Mouse (Mus musculus) layer of hippocampus, adult 11-12 months (tissue): ENCODE results near the gene Wdr1.

Source experiments
- DNase-seq: peaks from one replicate; pipeline ENCODE4 v3.0.0; 2022; ENCODE audit warnings: low spot score

Wdr1 gene

DNA sequence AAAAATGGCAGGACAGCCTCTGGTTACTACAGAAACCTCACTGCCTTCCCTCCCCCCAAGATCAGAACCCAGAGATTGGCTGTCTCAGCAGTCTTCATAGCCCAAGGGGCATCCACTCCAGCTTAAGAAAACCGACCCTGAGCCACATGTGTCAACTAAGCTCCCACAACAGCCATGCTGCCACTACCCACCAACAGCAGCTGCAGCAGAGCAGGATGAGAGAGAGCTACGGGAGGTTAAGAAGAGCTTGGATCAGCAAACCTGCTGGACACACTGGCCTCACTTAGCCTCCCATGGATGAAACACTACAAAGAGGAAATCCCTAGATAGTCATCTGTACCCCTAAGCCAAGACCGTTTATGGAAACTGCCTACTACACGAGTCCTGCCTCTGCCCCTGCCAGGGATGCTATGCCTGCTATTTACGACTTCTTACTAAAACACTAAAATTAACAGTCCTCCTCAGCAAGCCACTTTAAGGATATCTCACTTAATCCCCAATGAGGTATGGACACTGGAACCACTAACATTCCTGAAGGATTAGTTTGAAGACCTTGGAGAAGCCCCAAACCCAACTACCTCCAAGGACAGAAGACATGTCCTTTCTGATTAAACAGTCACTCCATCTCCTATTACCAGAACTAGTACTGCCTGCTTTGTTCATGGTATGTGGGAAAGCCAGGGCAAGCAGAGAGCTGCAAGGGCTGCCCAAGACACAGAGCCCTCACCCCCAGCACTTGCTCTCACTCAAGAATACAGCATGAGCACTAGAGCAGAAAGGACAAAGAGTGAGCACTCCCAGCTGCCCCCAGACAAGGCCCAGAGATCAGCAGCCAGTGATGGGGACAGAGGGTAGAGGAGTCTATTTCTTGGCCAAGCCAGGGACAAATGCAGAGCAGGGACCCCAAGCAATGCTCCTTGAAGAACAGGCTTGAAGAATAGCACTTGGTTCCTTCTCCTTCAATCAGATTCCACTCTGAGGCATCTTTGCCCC lies 18.3 kb downstream of the Wdr1 start:
- no peak for DNase-seq

- DNase-seq = no peak
Observed at GRCm38 (mm10) chr5:38543496-38544217, 19.4 kb downstream of the Wdr1 start.

DNA sequence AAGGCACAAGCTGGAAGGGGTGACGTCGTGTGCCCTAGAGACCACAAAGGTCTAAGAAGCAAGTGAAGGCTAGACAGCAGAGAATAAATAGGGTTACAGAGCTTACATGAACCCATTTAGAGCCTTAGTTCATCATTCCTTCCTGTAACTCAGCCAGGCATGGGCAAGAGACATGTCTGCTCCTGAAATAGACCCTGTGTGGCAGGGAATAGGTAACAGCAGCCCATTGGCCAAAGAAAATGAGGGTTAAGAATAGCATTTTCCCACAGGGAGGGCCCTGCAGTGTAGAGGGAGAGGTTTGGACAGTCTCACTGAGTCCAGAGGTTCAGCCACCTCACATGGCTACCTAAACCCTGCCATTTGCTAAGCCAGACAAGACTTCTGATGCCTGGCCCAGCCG lies 21.3 kb downstream of the Wdr1 start:
- DNase-seq = no peak

DNA sequence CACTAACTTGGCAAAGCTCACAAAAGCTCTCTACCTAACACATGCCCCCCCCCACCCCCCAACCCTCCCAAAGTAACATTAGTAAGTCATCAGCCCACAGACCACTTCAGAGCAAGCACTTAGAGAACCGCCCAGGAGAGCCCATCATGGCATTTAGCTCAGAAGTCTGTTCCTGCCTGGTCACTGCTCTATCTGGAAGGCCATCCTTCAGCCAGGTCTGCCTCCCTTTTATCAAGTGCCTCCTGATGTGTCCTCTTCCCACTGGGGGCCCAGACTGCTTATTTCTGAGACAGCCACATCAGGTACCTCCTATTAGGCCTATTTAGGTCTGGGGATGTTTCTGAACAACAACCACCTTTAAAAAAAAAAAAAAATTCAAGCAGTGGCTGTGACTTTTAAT lies 22.1 kb downstream of the Wdr1 start:
- no peak for DNase-seq

GRCm38 (mm10) chr5:38538508-38538907 lies 24.5 kb downstream of the Wdr1 start:
- no peak for DNase-seq

DNA sequence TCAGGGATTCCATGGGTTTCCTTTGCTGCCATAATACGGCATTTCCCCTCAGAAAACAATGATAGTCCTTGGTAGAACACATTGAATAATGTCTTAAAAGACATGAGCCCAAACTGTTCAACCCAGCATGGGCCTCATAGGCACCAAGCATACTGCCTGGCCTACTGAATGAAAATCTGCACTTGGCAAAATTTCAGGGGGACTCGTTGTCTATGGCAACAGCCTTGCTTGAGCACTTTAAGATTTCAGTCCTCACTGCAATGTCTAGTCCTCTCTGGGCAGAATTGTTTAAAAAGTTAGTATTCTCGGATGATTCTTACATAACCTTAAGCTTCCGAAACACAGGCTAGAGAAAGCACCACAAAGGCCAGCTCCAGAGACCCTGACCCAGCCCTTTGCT lies 25.2 kb downstream of the Wdr1 start:
- DNase-seq = no peak

GRCm38 (mm10) chr5:38536822-38537221 lies 26.2 kb downstream of the Wdr1 start:
- DNase-seq = no peak

DNA sequence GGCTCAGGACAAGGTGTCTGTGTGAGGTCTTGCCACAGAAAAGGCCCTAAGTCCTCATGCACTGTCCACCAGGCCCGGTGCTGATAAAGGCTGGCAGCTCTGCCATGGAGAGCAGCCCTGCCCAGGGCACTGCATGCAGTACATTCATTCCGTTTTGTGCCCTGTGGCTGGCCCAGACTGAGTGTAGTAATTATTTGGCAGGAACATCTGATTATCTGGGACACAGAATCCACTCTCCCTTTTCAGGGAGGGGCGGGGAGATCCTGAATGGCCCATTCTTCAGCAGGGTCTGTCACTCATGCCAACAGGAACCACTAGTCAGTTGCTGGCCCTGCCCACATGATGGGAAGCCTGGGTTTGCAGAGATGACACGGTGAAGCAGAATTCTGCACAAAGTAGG lies 30.9 kb downstream of the Wdr1 start:
- peak; percentile 79 for DNase-seq

DNA sequence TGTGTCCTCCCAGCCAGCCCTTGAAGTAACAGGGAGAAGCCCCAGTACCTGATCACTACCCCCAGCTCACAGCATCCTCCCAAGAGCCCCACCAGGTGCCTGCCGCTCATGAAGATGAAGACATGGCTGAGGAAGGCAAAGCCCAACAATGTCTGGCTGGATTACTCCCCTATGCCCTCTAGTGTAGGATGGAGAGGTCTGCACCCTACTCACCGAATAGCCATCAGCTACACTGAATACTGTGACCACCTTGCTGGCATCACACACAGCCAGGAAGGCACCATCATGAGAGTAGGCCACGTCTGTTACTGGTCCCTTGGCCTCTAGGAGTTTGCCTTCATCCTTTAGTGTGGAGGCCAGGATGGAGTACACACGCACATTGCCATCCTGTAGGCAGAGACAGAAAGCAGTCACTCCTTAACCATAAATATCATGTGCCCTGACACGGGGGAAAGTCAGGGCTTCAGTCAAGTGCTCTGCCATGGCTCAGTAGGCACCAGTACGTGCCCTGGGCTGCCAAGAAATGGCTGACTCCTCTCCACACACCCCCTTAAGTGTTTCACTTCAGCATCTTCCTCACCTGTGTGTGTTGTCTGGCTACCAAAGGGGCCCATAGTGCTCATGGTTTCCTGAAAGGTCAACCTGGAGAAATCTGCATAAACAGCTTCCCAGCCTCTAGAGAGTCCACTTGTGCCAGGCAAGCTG lies 33.1 kb downstream of the Wdr1 start:
- DNase-seq = no peak

- no peak for DNase-seq
Observed at GRCm38 (mm10) chr5:38522977-38523376, 40.0 kb downstream of the Wdr1 start.

- no peak for DNase-seq
Observed at GRCm38 (mm10) chr5:38520838-38521237, 42.2 kb downstream of the Wdr1 start.

DNA sequence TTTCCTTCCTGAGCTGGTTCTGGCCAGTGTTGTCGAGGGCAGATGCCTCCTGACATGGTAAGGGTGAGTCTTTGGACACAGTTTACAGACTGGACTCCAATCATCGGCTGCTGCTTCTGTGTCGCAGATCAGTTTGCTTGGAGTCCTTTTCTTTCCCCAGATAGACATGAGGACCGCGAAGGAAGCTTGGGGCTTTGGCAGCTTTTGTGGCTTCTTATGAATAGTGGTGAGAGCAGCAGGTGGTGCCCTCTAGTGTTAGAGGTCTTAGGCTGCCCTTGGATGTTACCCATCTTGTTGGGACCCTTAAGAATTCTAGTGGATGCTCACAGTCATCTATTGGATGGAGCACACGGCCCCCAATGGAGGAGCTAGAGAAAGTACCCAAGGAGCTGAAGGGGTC lies 46.8 kb downstream of the Wdr1 start:
- DNase-seq = peak; percentile 69

DNA sequence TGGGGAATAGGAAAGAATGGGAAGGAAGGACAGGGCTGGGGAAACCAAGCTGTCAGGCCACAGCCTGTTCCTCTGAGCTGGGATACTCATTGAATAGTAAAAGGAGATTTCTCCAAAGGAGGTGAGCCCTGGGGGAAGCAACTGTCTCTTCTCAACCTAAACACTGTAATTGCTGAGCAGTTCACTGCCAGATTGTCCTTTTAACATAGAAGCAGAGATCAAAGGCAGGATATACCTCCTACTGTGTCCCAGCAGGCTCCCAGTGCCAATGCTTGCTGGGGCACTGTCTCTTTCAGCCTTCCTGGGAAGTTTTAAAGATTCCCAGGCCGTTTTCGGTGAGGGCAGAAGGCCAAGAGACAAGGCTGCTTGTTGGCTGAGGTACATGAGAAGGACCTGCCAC lies 50.0 kb downstream of the Wdr1 start:
- DNase-seq = no peak

- DNase-seq = no peak
Observed at GRCm38 (mm10) chr5:38509568-38509967, 53.5 kb downstream of the Wdr1 start.

DNA sequence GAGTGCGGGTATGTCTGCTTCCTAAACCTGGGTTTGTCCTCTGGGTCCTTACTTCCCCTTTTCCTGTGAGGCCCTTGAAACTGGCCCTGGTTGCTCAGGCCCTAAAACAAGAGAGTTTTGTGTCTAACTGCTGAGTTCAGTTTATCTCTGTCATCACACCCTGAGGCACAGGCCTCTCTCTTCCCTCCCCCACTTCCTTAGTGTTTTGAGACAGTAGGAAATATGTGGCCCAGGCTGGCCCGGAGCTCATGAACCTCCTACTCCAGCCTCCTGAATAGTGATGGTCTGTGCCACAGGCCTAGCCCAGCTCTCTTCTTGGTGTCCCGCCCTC lies 57.6 kb downstream of the Wdr1 start:
- no peak for DNase-seq

- no peak for DNase-seq
Observed at GRCm38 (mm10) chr5:38504747-38505434, 58.1 kb downstream of the Wdr1 start.

- DNase-seq = no peak
Observed at GRCm38 (mm10) chr5:38504116-38504515, 58.9 kb downstream of the Wdr1 start.

- no peak for DNase-seq
Observed at GRCm38 (mm10) chr5:38502992-38503391, 60.0 kb downstream of the Wdr1 start, which contains the start of gene Slc2a9. TSS of gene Slc2a9 (minus strand) at chr5:38503143.

- DNase-seq = no peak
Observed at GRCm38 (mm10) chr5:38500043-38500442, 63.0 kb downstream of the Wdr1 start.

DNA sequence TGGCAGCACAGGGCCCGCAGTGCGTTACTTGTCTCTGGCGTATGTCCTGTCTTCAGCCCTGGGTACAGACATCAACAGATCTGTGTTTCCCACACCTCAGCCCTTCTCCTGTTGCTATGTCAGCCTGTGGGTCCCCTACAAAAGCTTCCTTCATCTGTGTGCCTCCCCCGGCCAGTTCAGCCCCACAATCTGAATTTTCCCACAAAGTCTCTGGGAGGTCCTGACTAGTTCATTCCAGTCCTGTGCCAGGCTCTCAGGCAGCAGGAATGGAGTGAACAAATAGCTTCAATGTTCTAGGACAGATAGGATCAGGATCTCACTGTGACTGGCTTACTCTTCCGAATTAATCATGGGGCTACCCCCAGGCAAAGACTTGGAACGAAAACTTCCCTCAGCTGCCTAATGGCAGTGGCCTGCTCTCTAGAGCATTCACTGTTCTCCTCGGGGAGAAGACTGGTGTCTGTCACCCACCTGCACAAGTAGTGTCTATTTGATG lies 63.7 kb downstream of the Wdr1 start:
- no peak for DNase-seq

DNA sequence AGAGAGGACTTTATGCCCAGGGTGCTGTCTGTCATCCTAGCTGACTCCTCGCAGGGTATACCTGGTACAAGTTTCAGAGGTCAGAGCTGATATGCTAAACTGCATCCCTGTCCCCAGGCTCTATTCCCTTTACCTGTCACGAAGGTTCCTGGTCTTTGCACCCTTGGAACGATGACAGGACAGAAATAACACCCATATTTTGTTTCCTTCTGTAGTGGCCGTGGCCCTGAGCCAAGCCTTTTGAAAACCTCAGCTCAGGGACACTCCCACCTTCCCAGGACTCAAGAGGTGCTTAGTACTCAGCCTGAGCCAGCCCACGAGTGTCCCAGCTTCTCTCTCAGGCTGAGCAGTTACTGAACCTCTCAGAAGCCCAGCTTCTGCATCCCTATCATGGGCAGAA lies 64.5 kb downstream of the Wdr1 start:
- DNase-seq = no peak
